Mouse (Mus musculus): ENCODE data around the gene Pitpnm1. TPM values are rescaled to one million over a fixed set of nuclear protein-coding genes. Genes with fewer than 3 reads are reported as not detected.

The Pitpnm1 gene
- total and polyA plus RNA-seq, 3 experiments = 25.3 to 51.2 TPM; not detected in 1

GRCm38 (mm10) chr19:4146366-4147021, 46.7 kb downstream of the Pitpnm1 start:
- H3K27me3 ChIP-seq (ENCODE audit: control insufficient read depth in 1 of 2, insufficient read depth in 2 of 2, low read length in 2 of 2) = no peaks in the 10 kb centered on the region
- peaks cover 9% of the 10 kb centered on the region for H3K79me2 ChIP-seq (ENCODE audit: control insufficient read depth, insufficient read depth, low read length, poor library complexity)
- TF ChIP-seq KAT2A (conservative IDR thresholded peaks at IDR 0.05; ENCODE audit: low read depth, low read length) = no peak
- TF ChIP-seq MYB (IDR thresholded peaks at IDR 0.05; ENCODE audit: low read depth, low read length) = no peak
- no peak for TF ChIP-seq USF1 (IDR thresholded peaks at IDR 0.05; ENCODE audit: low read depth, low read length)
- TF ChIP-seq MAX (IDR thresholded peaks at IDR 0.05; ENCODE audit: low read length) = no peak
- TF ChIP-seq BHLHE40 (IDR thresholded peaks at IDR 0.05; ENCODE audit: borderline replicate concordance, low read depth, low read length) = no peak
- no peak for TF ChIP-seq USF2 (IDR thresholded peaks at IDR 0.05; ENCODE audit: borderline replicate concordance in 1 of 2, insufficient read depth in 1 of 2, low read depth in 1 of 2, low read length in 2 of 2)
- TF ChIP-seq TBP (IDR thresholded peaks at IDR 0.05; ENCODE audit: low read depth, low read length) = no peak
- TF ChIP-seq GABPA (IDR thresholded peaks at IDR 0.05; ENCODE audit: low read depth, low read length) = no peak
- no peak for TF ChIP-seq UBTF (IDR thresholded peaks at IDR 0.05; ENCODE audit: borderline replicate concordance, insufficient read depth, low read depth, low read length)
- TF ChIP-seq ELF1 (IDR thresholded peaks at IDR 0.05; ENCODE audit: low read depth, low read length) = no peak
- TF ChIP-seq TAL1 (IDR thresholded peaks at IDR 0.05; ENCODE audit: low read length) = no peak
- no peak for TF ChIP-seq MAFK (IDR thresholded peaks at IDR 0.05; ENCODE audit: borderline replicate concordance, low read depth, low read length)
- TF ChIP-seq CHD1 (IDR thresholded peaks at IDR 0.05; ENCODE audit: low read depth, low read length) = no peak
- TF ChIP-seq GATA1 (IDR thresholded peaks at IDR 0.05; ENCODE audit: low read depth, low read length) = no peak
- TF ChIP-seq E2F4 (IDR thresholded peaks at IDR 0.05; ENCODE audit: borderline replicate concordance, low read depth, low read length) = no peak
- TF ChIP-seq ZMIZ1 (IDR thresholded peaks at IDR 0.05; ENCODE audit: low read depth, low read length) = no peak
- no peak for TF ChIP-seq HCFC1 (IDR thresholded peaks at IDR 0.05; ENCODE audit: low read depth, low read length)
- no peak for TF ChIP-seq ZNF384 (IDR thresholded peaks at IDR 0.05; ENCODE audit: low read depth, low read length)
- H3K9ac ChIP-seq (ENCODE audit: control insufficient read depth, low read depth, low read length, poor library complexity, severe bottlenecking) = no peak overlapping the region
- peaks cover 5 to 14% of the 10 kb centered on the region in 2 experiments; a peak in 3 of 4 replicates for H3K4me1 ChIP-seq (ENCODE audit: control insufficient read depth in 1 of 2, insufficient read depth in 2 of 2, low read length in 2 of 2)
- no peak overlapping the region for H3K4me3 ChIP-seq (ENCODE audit: control insufficient read depth in 1 of 2, insufficient read depth in 1 of 2, low read depth in 2 of 2, low read length in 2 of 2)
- H3K36me3 ChIP-seq (ENCODE audit: control insufficient read depth in 1 of 2, insufficient read depth in 2 of 2, low read length in 2 of 2) = peaks cover 0 to 3% of the 10 kb centered on the region in 2 experiments; a peak in 1 of 4 replicates
- DNase-seq (ENCODE audit: low read depth, low spot score) = no peak
- H3K9me3 ChIP-seq (replicated peaks; ENCODE audit: insufficient read depth, low read length) = no peaks in the 10 kb centered on the region
- no peak overlapping the region for H3K27ac ChIP-seq (ENCODE audit: control insufficient read depth, low read depth, low read length)

- Histone ChIP-seq H3K4me3 (ENCODE audit: control insufficient read depth in 1 of 2, insufficient read depth in 1 of 2, low read depth in 2 of 2, low read length in 2 of 2) (no peak overlapping the region), H3K9me3 (replicated peaks; ENCODE audit: insufficient read depth, low read length) (no peaks in the 10 kb centered on the region), H3K27ac (ENCODE audit: control insufficient read depth, low read depth, low read length) (no peak overlapping the region), H3K9ac (ENCODE audit: control insufficient read depth, low read depth, low read length, poor library complexity, severe bottlenecking) (no peak overlapping the region), H3K4me1 (ENCODE audit: control insufficient read depth in 1 of 2, insufficient read depth in 2 of 2, low read length in 2 of 2) (peaks cover 5 to 14% of the 10 kb centered on the region in 2 experiments; a peak in 3 of 4 replicates), H3K27me3 (ENCODE audit: control insufficient read depth in 1 of 2, insufficient read depth in 2 of 2, low read length in 2 of 2) (no peaks in the 10 kb centered on the region), H3K79me2 (ENCODE audit: control insufficient read depth, insufficient read depth, low read length, poor library complexity) (peaks cover 9% of the 10 kb centered on the region), H3K36me3 (ENCODE audit: control insufficient read depth in 1 of 2, insufficient read depth in 2 of 2, low read length in 2 of 2) (peaks cover 0 to 3% of the 10 kb centered on the region in 2 experiments; a peak in 1 of 4 replicates)
- no peak for TF ChIP-seq ETS1 (IDR thresholded peaks at IDR 0.05; ENCODE audit: low read depth, low read length)
- TF ChIP-seq POLR2AphosphoS2 (IDR thresholded peaks at IDR 0.05; ENCODE audit: low read length) = no peak
- TF ChIP-seq NRF1 (IDR thresholded peaks at IDR 0.05; ENCODE audit: insufficient read depth, low read depth, low read length, poor library complexity, severe bottlenecking) = no peak
- no peak for DNase-seq (ENCODE audit: low read depth, low spot score)
Measured at GRCm38 (mm10) chr19:4147022-4147405, 47.2 kb downstream of the Pitpnm1 start.
